Mouse (Mus musculus): ENCODE results near the gene Olfr1049. TPM values are rescaled to one million over a fixed set of nuclear protein-coding genes. Genes with fewer than 3 reads are reported as not detected.
"Not testable (repeated sequence)": the region's sequence is repeated elsewhere in the genome, so short reads cannot be mapped to it uniquely, and the experiment has no call there.

Olfr1049 gene
- polyA plus RNA-seq (2015; fragmentation: Nextera tagmentation; extraction: Ambion mirVana): not detected in 2 replicates

- H3K36me3 ChIP-seq; ATAC-seq (ENCODE audit: low FRiP score); H3K4me1 ChIP-seq (replicated peaks); H3K9ac ChIP-seq; H3K9me3 ChIP-seq; H3K27ac ChIP-seq; H3K4me3 ChIP-seq; H3K27me3 ChIP-seq; H3K4me2 ChIP-seq: not testable (repeated sequence)
These were observed at the start of gene Olfr1049 for GRCm38 (mm10) chr2:86258228-86258627. TSS of gene Olfr1049 (minus strand) at chr2:86258328.

GRCm38 (mm10) chr2:86292155-86292554 is 34.0 kb upstream of the Olfr1049 start, which contains the start of gene Olfr1052:
TSS of gene Olfr1052 (plus strand) at chr2:86292455.
- no peak within 1 kb of the TSS for H3K9ac ChIP-seq
- no peaks in the 10 kb centered on the region for H3K9me3 ChIP-seq
- H3K4me2 ChIP-seq: no peak within 1 kb of the TSS
- no peak within 1 kb of the TSS for H3K27ac ChIP-seq
- no peaks in the 10 kb centered on the region for H3K4me1 ChIP-seq (replicated peaks)
- H3K4me3 ChIP-seq: no peak within 1 kb of the TSS
- no peak for ATAC-seq (ENCODE audit: low FRiP score)
- no peaks in the 10 kb centered on the region for H3K36me3 ChIP-seq
- H3K27me3 ChIP-seq: no peaks in the 10 kb centered on the region

GRCm38 (mm10) chr2:86278988-86279387 is 20.9 kb upstream of the Olfr1049 start, which contains the start of gene Olfr1051:
TSS of gene Olfr1051 (minus strand) at chr2:86279088.
- not testable (repeated sequence) for H3K27ac ChIP-seq; H3K4me2 ChIP-seq; H3K9me3 ChIP-seq; H3K4me1 ChIP-seq (replicated peaks); H3K9ac ChIP-seq; H3K27me3 ChIP-seq; ATAC-seq (ENCODE audit: low FRiP score); H3K36me3 ChIP-seq; H3K4me3 ChIP-seq

GRCm38 (mm10) chr2:86240189-86240588 is 17.9 kb downstream of the Olfr1049 start, which contains the start of gene Olfr1048:
TSS of gene Olfr1048 (minus strand) at chr2:86240289.
- Histone ChIP-seq H3K9ac (no peak within 1 kb of the TSS), H3K27ac (no peak within 1 kb of the TSS), H3K4me1 (replicated peaks) (no peaks in the 10 kb centered on the region), H3K27me3 (no peaks in the 10 kb centered on the region), H3K4me3 (no peak within 1 kb of the TSS), H3K4me2 (no peak within 1 kb of the TSS), H3K9me3 (no peaks in the 10 kb centered on the region), H3K36me3 (no peaks in the 10 kb centered on the region)
- ATAC-seq (ENCODE audit: low FRiP score): no peak

GRCm38 (mm10) chr2:86231301-86231700 is 26.8 kb downstream of the Olfr1049 start, which contains the start of gene Olfr1047:
TSS of gene Olfr1047 (minus strand) at chr2:86231401.
- Histone ChIP-seq H3K4me2 (no peak within 1 kb of the TSS), H3K4me1 (replicated peaks) (no peaks in the 10 kb centered on the region), H3K27me3 (no peaks in the 10 kb centered on the region), H3K27ac (no peak within 1 kb of the TSS), H3K9ac (no peak within 1 kb of the TSS), H3K4me3 (no peak within 1 kb of the TSS), H3K36me3 (no peaks in the 10 kb centered on the region), H3K9me3 (no peaks in the 10 kb centered on the region)
- ATAC-seq (ENCODE audit: low FRiP score): no peak
- WGBS: 100% methylated on average over 1 of the region's 1 CpGs

- no peaks in the 10 kb centered on the region for H3K27me3 ChIP-seq
- ATAC-seq (ENCODE audit: low FRiP score): no peak
- 74% methylated on average over 2 of the region's 2 CpGs for WGBS
- no peak within 1 kb of the TSS for H3K27ac ChIP-seq
- H3K4me2 ChIP-seq: no peak within 1 kb of the TSS
- H3K4me3 ChIP-seq: no peak within 1 kb of the TSS
- H3K36me3 ChIP-seq: no peaks in the 10 kb centered on the region
- H3K9ac ChIP-seq: no peak within 1 kb of the TSS
- H3K4me1 ChIP-seq (replicated peaks): no peaks in the 10 kb centered on the region
- H3K9me3 ChIP-seq: no peaks in the 10 kb centered on the region
These were observed 38.9 kb downstream of the Olfr1049 start, which contains the start of gene Olfr1046 for GRCm38 (mm10) chr2:86219214-86219613. TSS of gene Olfr1046 (minus strand) at chr2:86219314.

Other genes with a start within 250 kb of the Olfr1049 start
- not detected in 2 replicates for gene Olfr1033, start 237.7 kb downstream of the Olfr1049 start, polyA plus RNA-seq (2015; fragmentation: Nextera tagmentation; extraction: Ambion mirVana)
- not detected in 2 replicates for gene Olfr1034, start 212.5 kb downstream of the Olfr1049 start, polyA plus RNA-seq (2015; fragmentation: Nextera tagmentation; extraction: Ambion mirVana)
- gene Olfr1036, start 184.3 kb downstream of the Olfr1049 start, polyA plus RNA-seq (2015; fragmentation: Nextera tagmentation; extraction: Ambion mirVana): not detected in 2 replicates
- gene Olfr1037, start 170.9 kb downstream of the Olfr1049 start, polyA plus RNA-seq (2015; fragmentation: Nextera tagmentation; extraction: Ambion mirVana): not detected in 2 replicates
- gene Olfr1039, start 122.4 kb downstream of the Olfr1049 start, polyA plus RNA-seq (2015; fragmentation: Nextera tagmentation; extraction: Ambion mirVana): not detected in 2 replicates
- not detected in 2 replicates for gene Olfr1040, start 111.6 kb downstream of the Olfr1049 start, polyA plus RNA-seq (2015; fragmentation: Nextera tagmentation; extraction: Ambion mirVana)
- not detected in 2 replicates for gene Olfr1042, start 96.5 kb downstream of the Olfr1049 start, polyA plus RNA-seq (2015; fragmentation: Nextera tagmentation; extraction: Ambion mirVana)
- not detected in 2 replicates for gene Olfr1043, start 90.8 kb downstream of the Olfr1049 start, polyA plus RNA-seq (2015; fragmentation: Nextera tagmentation; extraction: Ambion mirVana)
- gene Olfr1044, start 80.5 kb downstream of the Olfr1049 start, polyA plus RNA-seq (2015; fragmentation: Nextera tagmentation; extraction: Ambion mirVana): not detected in 2 replicates
- not detected in 2 replicates for gene Olfr52, start 72.6 kb downstream of the Olfr1049 start, polyA plus RNA-seq (2015; fragmentation: Nextera tagmentation; extraction: Ambion mirVana)
- gene Olfr1045, start 55.3 kb downstream of the Olfr1049 start, polyA plus RNA-seq (2015; fragmentation: Nextera tagmentation; extraction: Ambion mirVana): not detected in 2 replicates
- not detected in 2 replicates for gene Olfr1046, start 39.0 kb downstream of the Olfr1049 start, polyA plus RNA-seq (2015; fragmentation: Nextera tagmentation; extraction: Ambion mirVana)
- gene Olfr1047, start 26.9 kb downstream of the Olfr1049 start, polyA plus RNA-seq (2015; fragmentation: Nextera tagmentation; extraction: Ambion mirVana): not detected in 2 replicates
- gene Olfr1048, start 18.0 kb downstream of the Olfr1049 start, polyA plus RNA-seq (2015; fragmentation: Nextera tagmentation; extraction: Ambion mirVana): not detected in 2 replicates
- not detected in 2 replicates for gene Olfr1051, start 20.8 kb upstream of the Olfr1049 start, polyA plus RNA-seq (2015; fragmentation: Nextera tagmentation; extraction: Ambion mirVana)
- gene Olfr1052, start 34.1 kb upstream of the Olfr1049 start, polyA plus RNA-seq (2015; fragmentation: Nextera tagmentation; extraction: Ambion mirVana): not detected in 2 replicates
- not detected in 2 replicates for gene Olfr1053, start 57.0 kb upstream of the Olfr1049 start, polyA plus RNA-seq (2015; fragmentation: Nextera tagmentation; extraction: Ambion mirVana)
- not detected in 2 replicates for gene Olfr1054, start 77.1 kb upstream of the Olfr1049 start, polyA plus RNA-seq (2015; fragmentation: Nextera tagmentation; extraction: Ambion mirVana)
- gene Olfr1055, start 92.0 kb upstream of the Olfr1049 start, polyA plus RNA-seq (2015; fragmentation: Nextera tagmentation; extraction: Ambion mirVana): not detected in 2 replicates
- not detected in 2 replicates for gene Olfr1056, start 104.1 kb upstream of the Olfr1049 start, polyA plus RNA-seq (2015; fragmentation: Nextera tagmentation; extraction: Ambion mirVana)
- not detected in 2 replicates for gene Olfr1057, start 120.1 kb upstream of the Olfr1049 start, polyA plus RNA-seq (2015; fragmentation: Nextera tagmentation; extraction: Ambion mirVana)
- gene Olfr1058, start 130.2 kb upstream of the Olfr1049 start, polyA plus RNA-seq (2015; fragmentation: Nextera tagmentation; extraction: Ambion mirVana): not detected in 2 replicates
- gene Olfr1061, start 155.7 kb upstream of the Olfr1049 start, polyA plus RNA-seq (2015; fragmentation: Nextera tagmentation; extraction: Ambion mirVana): not detected in 2 replicates
- not detected in 2 replicates for gene Olfr1062, start 168.4 kb upstream of the Olfr1049 start, polyA plus RNA-seq (2015; fragmentation: Nextera tagmentation; extraction: Ambion mirVana)
- gene Olfr1065, start 192.3 kb upstream of the Olfr1049 start, polyA plus RNA-seq (2015; fragmentation: Nextera tagmentation; extraction: Ambion mirVana): not detected in 2 replicates
- gene Olfr1066, start 197.9 kb upstream of the Olfr1049 start, polyA plus RNA-seq (2015; fragmentation: Nextera tagmentation; extraction: Ambion mirVana): not detected in 2 replicates
- gene Olfr228, start 229.1 kb upstream of the Olfr1049 start, polyA plus RNA-seq (2015; fragmentation: Nextera tagmentation; extraction: Ambion mirVana): not detected in 2 replicates

Measured in hindbrain, embryonic 13.5 days (tissue).